Mouse (Mus musculus) E14TG2a.4 (cell line): ENCODE results near the gene Dpy19l2.

Experiments used
- CTCF ChIP-seq: conservative IDR thresholded peaks from 2 replicates; pipeline ENCODE4 v1.5.1; 2014; ENCODE audit warnings: low read length
- NANOG ChIP-seq: IDR thresholded peaks from 2 replicates; pipeline ENCODE4 v1.6.1; 2014; ENCODE audit warnings: borderline replicate concordance, low read length, mixed read lengths
- POU5F1 ChIP-seq: IDR thresholded peaks from 2 replicates; pipeline ENCODE4 v1.6.1; 2014; ENCODE audit warnings: low read length, borderline replicate concordance

DNA sequence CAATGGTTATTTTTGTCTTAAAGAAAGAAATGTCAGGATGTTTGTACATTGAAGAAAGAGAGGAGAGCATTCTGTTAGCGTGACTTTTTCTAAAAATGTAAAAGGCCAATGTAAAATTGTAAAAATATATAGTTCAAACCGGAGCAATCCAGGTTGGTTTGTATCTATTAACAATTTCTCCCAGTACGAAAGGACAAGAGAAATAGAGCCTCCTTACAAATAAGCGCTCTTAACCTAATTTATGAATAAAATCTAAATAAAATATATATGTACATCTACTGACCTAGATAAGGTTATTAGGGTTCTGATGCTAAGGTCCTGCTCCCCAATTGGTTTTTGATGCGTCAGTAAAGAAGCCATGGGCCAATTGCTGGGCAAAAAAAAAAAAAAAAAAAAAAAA, 48.9 kb upstream of the Dpy19l2 start:
- no peak for TF ChIP-seq CTCF
- TF ChIP-seq POU5F1, result no peak
- TF ChIP-seq NANOG, result no peak
